Mouse (Mus musculus) urinary bladder, postnatal 25 days (tissue): ENCODE results near the gene Sept11.

Experiments
- DNase-seq: peaks from one replicate; pipeline ENCODE4 v3.0.0; 2022; ENCODE audit warnings: low spot score

Sept11 gene

GRCm38 (mm10) chr5:93127722-93128121 is 34.5 kb downstream of the Sept11 start:
- no peak for DNase-seq

GRCm38 (mm10) chr5:93128765-93129164 is 35.5 kb downstream of the Sept11 start:
- DNase-seq: no peak

GRCm38 (mm10) chr5:93129953-93130352 is 36.7 kb downstream of the Sept11 start:
- no peak for DNase-seq

- no peak for DNase-seq
These were observed 38.2 kb downstream of the Sept11 start for GRCm38 (mm10) chr5:93131401-93131800.

GRCm38 (mm10) chr5:93133445-93134244 is 40.4 kb downstream of the Sept11 start:
- DNase-seq: no peak

- no peak for DNase-seq
These were observed 42.3 kb downstream of the Sept11 start for GRCm38 (mm10) chr5:93135368-93136107.

- DNase-seq: no peak
These were observed 43.8 kb downstream of the Sept11 start for GRCm38 (mm10) chr5:93136956-93137586.

- DNase-seq: no peak
These were observed 46.1 kb downstream of the Sept11 start for GRCm38 (mm10) chr5:93139350-93139749.

GRCm38 (mm10) chr5:93140747-93141146 is 47.5 kb downstream of the Sept11 start:
- no peak for DNase-seq

- no peak for DNase-seq
These were observed 50.3 kb downstream of the Sept11 start for GRCm38 (mm10) chr5:93143360-93144091.

GRCm38 (mm10) chr5:93144874-93145273 is 51.6 kb downstream of the Sept11 start:
- no peak for DNase-seq

GRCm38 (mm10) chr5:93145504-93145903 is 52.3 kb downstream of the Sept11 start:
- DNase-seq: no peak

GRCm38 (mm10) chr5:93149969-93150777 is 56.9 kb downstream of the Sept11 start:
- no peak for DNase-seq

- no peak for DNase-seq
These were observed 58.7 kb downstream of the Sept11 start for GRCm38 (mm10) chr5:93151985-93152384.

- DNase-seq: no peak
These were observed 59.2 kb downstream of the Sept11 start for GRCm38 (mm10) chr5:93152451-93152850.

- no peak for DNase-seq
These were observed 61.2 kb downstream of the Sept11 start for GRCm38 (mm10) chr5:93154401-93154800.

GRCm38 (mm10) chr5:93163541-93163940 is 70.3 kb downstream of the Sept11 start:
- peak; percentile 46 for DNase-seq

- DNase-seq: no peak
These were observed 74.8 kb downstream of the Sept11 start for GRCm38 (mm10) chr5:93167919-93168516.

GRCm38 (mm10) chr5:93168654-93169053 is 75.4 kb downstream of the Sept11 start:
- no peak for DNase-seq

- DNase-seq: no peak
These were observed 78.2 kb downstream of the Sept11 start for GRCm38 (mm10) chr5:93171420-93171819.

GRCm38 (mm10) chr5:93172536-93172935 is 79.3 kb downstream of the Sept11 start:
- DNase-seq: no peak
